Mouse (Mus musculus) MEL (cell line): ENCODE data around the gene Rcan1.

Source experiments
- CTCF ChIP-seq, 3 experiments: IDR thresholded peaks in 2 of 3; conservative IDR thresholded peaks in 1 of 3; 2 replicates each; pipeline ENCODE4 v1.5.1; 2011 to 2012; ENCODE audit warnings: low read length in 3 of 3, low read depth in 2 of 3, mild to moderate bottlenecking in 2 of 3, improper control_type of control experiment in 1 of 3, inconsistent platforms in 1 of 3, mixed read lengths in 1 of 3, moderate library complexity in 1 of 3; ENCODE audit not compliant: control insufficient read depth in 1 of 3, insufficient read depth in 1 of 3, poor library complexity in 1 of 3, severe bottlenecking in 1 of 3
- E2F4 ChIP-seq: IDR thresholded peaks from 2 replicates; pipeline ENCODE4 v1.6.1; 2011; ENCODE audit warnings: low read depth, low read length, improper control_type of control experiment, borderline replicate concordance
- GATA1 ChIP-seq: IDR thresholded peaks from 2 replicates; pipeline ENCODE4 v1.6.1; 2011; ENCODE audit warnings: low read depth, low read length, improper control_type of control experiment
- HCFC1 ChIP-seq: IDR thresholded peaks from 2 replicates; pipeline ENCODE4 v1.6.1; 2012; ENCODE audit warnings: low read depth, mild to moderate bottlenecking, inconsistent platforms, low read length, improper control_type of control experiment, moderate library complexity
- MYC ChIP-seq: IDR thresholded peaks from 2 replicates; pipeline ENCODE4 v1.6.1; 2011; ENCODE audit warnings: low read depth, mild to moderate bottlenecking, low read length, improper control_type of control experiment, moderate library complexity
- POLR2A ChIP-seq, 2 experiments: IDR thresholded peaks; 2 replicates each; pipeline ENCODE4 v1.6.1; 2011 to 2012; ENCODE audit warnings: low read length in 2 of 2, mild to moderate bottlenecking in 2 of 2, control low read depth in 1 of 2, improper control_type of control experiment in 1 of 2, low read depth in 1 of 2, moderate library complexity in 1 of 2; ENCODE audit not compliant: control insufficient read depth in 1 of 2, insufficient read depth in 1 of 2, poor library complexity in 1 of 2
- RCOR1 ChIP-seq: IDR thresholded peaks from 2 replicates; pipeline ENCODE4 v1.6.1; 2012; ENCODE audit warnings: low read depth, mild to moderate bottlenecking, inconsistent platforms, low read length, improper control_type of control experiment
- TAL1 ChIP-seq: IDR thresholded peaks from 2 replicates; pipeline ENCODE4 v1.6.1; 2012; ENCODE audit warnings: mild to moderate bottlenecking, inconsistent platforms, low read length, moderate library complexity, mixed read lengths
- TCF12 ChIP-seq: IDR thresholded peaks from 2 replicates; pipeline ENCODE4 v1.6.1; 2014; ENCODE audit warnings: low read depth, mild to moderate bottlenecking, inconsistent platforms, low read length, improper control_type of control experiment, moderate library complexity
- USF1 ChIP-seq: IDR thresholded peaks from 2 replicates; pipeline ENCODE4 v1.6.1; 2014; ENCODE audit warnings: low read depth, mild to moderate bottlenecking, inconsistent platforms, low read length, improper control_type of control experiment, moderate library complexity
- ZC3H11A ChIP-seq: IDR thresholded peaks from 2 replicates; pipeline ENCODE4 v1.6.1; 2012; ENCODE audit warnings: low read depth, mild to moderate bottlenecking, inconsistent platforms, low read length, improper control_type of control experiment
- ZNF384 ChIP-seq: IDR thresholded peaks from 2 replicates; pipeline ENCODE4 v1.6.1; 2012; ENCODE audit warnings: low read depth, mild to moderate bottlenecking, inconsistent platforms, low read length, improper control_type of control experiment

GRCm38 (mm10) chr16:92472898-92473297 is 2.2 kb upstream of the Rcan1 start:
- TF ChIP-seq CTCF (IDR thresholded peaks at IDR 0.05 in 2 of 3, conservative IDR thresholded peaks at IDR 0.05 in 1 of 3; ENCODE audit: control insufficient read depth in 1 of 3, insufficient read depth in 1 of 3, low read depth in 2 of 3, low read length in 3 of 3, poor library complexity in 1 of 3, severe bottlenecking in 1 of 3) = no peak
- no peak for TF ChIP-seq POLR2A (IDR thresholded peaks at IDR 0.05; ENCODE audit: control insufficient read depth in 1 of 2, insufficient read depth in 1 of 2, low read depth in 1 of 2, low read length in 2 of 2, poor library complexity in 1 of 2)
- no peak for TF ChIP-seq TAL1
- TF ChIP-seq GATA1 = no peak
- TF ChIP-seq ZC3H11A = no peak
- no peak for TF ChIP-seq E2F4
- no peak for TF ChIP-seq MYC
- TF ChIP-seq HCFC1 = no peak
- no peak for TF ChIP-seq USF1
- no peak for TF ChIP-seq RCOR1
- TF ChIP-seq ZNF384 = no peak
- TF ChIP-seq TCF12 = no peak
